Mouse (Mus musculus): ENCODE results near the gene Car5a. TPM values are rescaled to one million over a fixed set of nuclear protein-coding genes. Genes with fewer than 3 reads are reported as not detected.

Gene Car5a
- polyA plus RNA-seq, 1 experiment from 2014 or later, result not detected

- ATAC-seq (ENCODE audit: low FRiP score, low TSS enrichment), result no peak
Observed at GRCm38 (mm10) chr8:121951656-121952009, 6.9 kb upstream of the Car5a start.

GRCm38 (mm10) chr8:121950749-121951655 is 6.3 kb upstream of the Car5a start:
- H3K9me3 ChIP-seq (ENCODE audit: control insufficient read depth, low read length), result no peaks in the 10 kb centered on the region
- peak overlapping the region; percentile 97 for H3K27ac ChIP-seq (replicated peaks; ENCODE audit: low read depth, low read length)
- peak overlapping the region; percentile 95 for H3K9ac ChIP-seq (replicated peaks; ENCODE audit: low read length)
- WGBS, result under 1% methylated on average over 94 of the region's 97 CpGs
- H3K27me3 ChIP-seq (ENCODE audit: control insufficient read depth, insufficient read depth, low read length), result no peaks in the 10 kb centered on the region
- peaks cover 24% of the 10 kb centered on the region for H3K36me3 ChIP-seq (ENCODE audit: control insufficient read depth, insufficient read depth, low read length)
- H3K4me3 ChIP-seq (replicated peaks; ENCODE audit: low read depth, low read length), result peak overlapping the region; percentile 82
- peaks cover 33% of the 10 kb centered on the region for H3K4me1 ChIP-seq (ENCODE audit: control insufficient read depth, insufficient read depth, low read length)
- ATAC-seq (ENCODE audit: low FRiP score, low TSS enrichment) (peak; percentile 8), DNase-seq (peak; percentile 69)
- H3K4me2 ChIP-seq (ENCODE audit: low read length), result peak overlapping the region; percentile 93

More at GRCm38 (mm10) chr8:121951656-121952009, 6.9 kb upstream of the Car5a start:
- H3K27ac ChIP-seq (replicated peaks; ENCODE audit: low read depth, low read length), result peak overlapping the region; percentile 97
- H3K9me3 ChIP-seq (ENCODE audit: control insufficient read depth, low read length), result no peaks in the 10 kb centered on the region
- H3K36me3 ChIP-seq (ENCODE audit: control insufficient read depth, insufficient read depth, low read length), result peaks cover 24% of the 10 kb centered on the region
- peak overlapping the region; percentile 93 for H3K4me2 ChIP-seq (ENCODE audit: low read length)
- peak overlapping the region; percentile 82 for H3K4me3 ChIP-seq (replicated peaks; ENCODE audit: low read depth, low read length)
- DNase-seq, result no peak
- 40% methylated on average over 7 of the region's 7 CpGs for WGBS
- H3K27me3 ChIP-seq (ENCODE audit: control insufficient read depth, insufficient read depth, low read length), result no peaks in the 10 kb centered on the region
- H3K4me1 ChIP-seq (ENCODE audit: control insufficient read depth, insufficient read depth, low read length), result peaks cover 33% of the 10 kb centered on the region
- H3K9ac ChIP-seq (replicated peaks; ENCODE audit: low read length), result peak overlapping the region; percentile 95

GRCm38 (mm10) chr8:121949941-121950748 is 5.4 kb upstream of the Car5a start:
- no peaks in the 10 kb centered on the region for H3K9me3 ChIP-seq (ENCODE audit: control insufficient read depth, low read length)
- H3K27me3 ChIP-seq (ENCODE audit: control insufficient read depth, insufficient read depth, low read length), result no peaks in the 10 kb centered on the region
- peak overlapping the region; percentile 95 for H3K9ac ChIP-seq (replicated peaks; ENCODE audit: low read length)
- DNase-seq (peak; percentile 100), ATAC-seq (ENCODE audit: low FRiP score, low TSS enrichment) (peak; percentile 93)
- peaks cover 33% of the 10 kb centered on the region for H3K4me1 ChIP-seq (ENCODE audit: control insufficient read depth, insufficient read depth, low read length)
- peak overlapping the region; percentile 97 for H3K27ac ChIP-seq (replicated peaks; ENCODE audit: low read depth, low read length)
- H3K36me3 ChIP-seq (ENCODE audit: control insufficient read depth, insufficient read depth, low read length), result peaks cover 23% of the 10 kb centered on the region
- WGBS, result under 1% methylated on average over 57 of the region's 66 CpGs
- H3K4me2 ChIP-seq (ENCODE audit: low read length), result peak overlapping the region; percentile 93
- peak overlapping the region; percentile 82 for H3K4me3 ChIP-seq (replicated peaks; ENCODE audit: low read depth, low read length)

- ATAC-seq (ENCODE audit: low FRiP score, low TSS enrichment) (no peak), DNase-seq (no peak)
- peak within 1 kb of the TSS; percentile 95 for H3K9ac ChIP-seq (replicated peaks; ENCODE audit: low read length)
- H3K27me3 ChIP-seq (ENCODE audit: control insufficient read depth, insufficient read depth, low read length), result no peaks in the 10 kb centered on the region
- peaks cover 33% of the 10 kb centered on the region for H3K4me1 ChIP-seq (ENCODE audit: control insufficient read depth, insufficient read depth, low read length)
- 63% methylated on average over 6 of the region's 6 CpGs for WGBS
- no peaks in the 10 kb centered on the region for H3K9me3 ChIP-seq (ENCODE audit: control insufficient read depth, low read length)
- peak within 1 kb of the TSS; percentile 93 for H3K4me2 ChIP-seq (ENCODE audit: low read length)
- peak within 1 kb of the TSS; percentile 82 for H3K4me3 ChIP-seq (replicated peaks; ENCODE audit: low read depth, low read length)
- peaks cover 15% of the 10 kb centered on the region for H3K36me3 ChIP-seq (ENCODE audit: control insufficient read depth, insufficient read depth, low read length)
- H3K27ac ChIP-seq (replicated peaks; ENCODE audit: low read depth, low read length), result peak within 1 kb of the TSS; percentile 97
Observed at GRCm38 (mm10) chr8:121949222-121949800, 4.6 kb upstream of the Car5a start, which contains the start of gene Banp. Gene Banp (plus strand): TSS chr8:121949750.

GRCm38 (mm10) chr8:121948321-121949145 is 3.8 kb upstream of the Car5a start:
- Histone ChIP-seq H3K27me3 (ENCODE audit: control insufficient read depth, insufficient read depth, low read length) (no peaks in the 10 kb centered on the region), H3K9ac (replicated peaks; ENCODE audit: low read length) (peak overlapping the region; percentile 54; the same call in 1 of the 2 replicates), H3K4me3 (replicated peaks; ENCODE audit: low read depth, low read length) (peak overlapping the region; percentile 29), H3K4me1 (ENCODE audit: control insufficient read depth, insufficient read depth, low read length) (peaks cover 33% of the 10 kb centered on the region), H3K9me3 (ENCODE audit: control insufficient read depth, low read length) (no peaks in the 10 kb centered on the region), H3K36me3 (ENCODE audit: control insufficient read depth, insufficient read depth, low read length) (peaks cover 8% of the 10 kb centered on the region; the same call in 1 of the 2 replicates), H3K27ac (replicated peaks; ENCODE audit: low read depth, low read length) (peak overlapping the region; percentile 74), H3K4me2 (ENCODE audit: low read length) (peak overlapping the region; percentile 62)
- ATAC-seq (ENCODE audit: low FRiP score, low TSS enrichment), result no peak
- 59% methylated on average over 19 of the region's 19 CpGs for WGBS
- DNase-seq, result no peak

- DNase-seq, result peak; percentile 95
- H3K4me2 ChIP-seq (ENCODE audit: low read length), result peak overlapping the region; percentile 62
- no peak for ATAC-seq (ENCODE audit: low FRiP score, low TSS enrichment)
- no peaks in the 10 kb centered on the region for H3K9me3 ChIP-seq (ENCODE audit: control insufficient read depth, low read length)
- no peaks in the 10 kb centered on the region for H3K27me3 ChIP-seq (ENCODE audit: control insufficient read depth, insufficient read depth, low read length)
- H3K27ac ChIP-seq (replicated peaks; ENCODE audit: low read depth, low read length), result peak overlapping the region; percentile 74
- H3K36me3 ChIP-seq (ENCODE audit: control insufficient read depth, insufficient read depth, low read length), result peaks cover 6% of the 10 kb centered on the region; the same call in 1 of the 2 replicates
- H3K4me3 ChIP-seq (replicated peaks; ENCODE audit: low read depth, low read length), result peak overlapping the region; percentile 29
- H3K4me1 ChIP-seq (ENCODE audit: control insufficient read depth, insufficient read depth, low read length), result peaks cover 31% of the 10 kb centered on the region
- H3K9ac ChIP-seq (replicated peaks; ENCODE audit: low read length), result peak overlapping the region; percentile 54
- WGBS, result under 1% methylated on average over 18 of the region's 18 CpGs
Observed at GRCm38 (mm10) chr8:121947753-121948141, 3.0 kb upstream of the Car5a start.

- Histone ChIP-seq H3K27me3 (ENCODE audit: control insufficient read depth, insufficient read depth, low read length) (no peaks in the 10 kb centered on the region), H3K4me1 (ENCODE audit: control insufficient read depth, insufficient read depth, low read length) (peaks cover 26% of the 10 kb centered on the region), H3K4me2 (ENCODE audit: low read length) (peak overlapping the region; percentile 62), H3K27ac (replicated peaks; ENCODE audit: low read depth, low read length) (peak overlapping the region; percentile 74), H3K9me3 (ENCODE audit: control insufficient read depth, low read length) (no peaks in the 10 kb centered on the region), H3K4me3 (replicated peaks; ENCODE audit: low read depth, low read length) (peak overlapping the region; percentile 29; the same call in 1 of the 2 replicates), H3K9ac (replicated peaks; ENCODE audit: low read length) (peak overlapping the region; percentile 54), H3K36me3 (ENCODE audit: control insufficient read depth, insufficient read depth, low read length) (peaks cover under 1% of the 10 kb centered on the region; the same call in 1 of the 2 replicates)
- 24% methylated on average over 19 of the region's 19 CpGs for WGBS
- no peak for DNase-seq
- ATAC-seq (ENCODE audit: low FRiP score, low TSS enrichment), result no peak
Observed at GRCm38 (mm10) chr8:121947047-121947752, 2.5 kb upstream of the Car5a start.

Measured in midbrain, embryonic 14.5 days (tissue).